Mouse (Mus musculus): ENCODE measurements around the gene Dynlt1b.
"Not testable (repeated sequence)": the region's sequence is repeated elsewhere in the genome, so short reads cannot be mapped to it uniquely, and the experiment has no call there.

The Dynlt1b gene

GRCm38 (mm10) chr17:6429945-6430344 lies at the start of gene Dynlt1b:
Dynlt1b (plus strand) TSS chr17:6430112.
- DNase-seq (ENCODE audit: low spot score) = peak; percentile 100

GRCm38 (mm10) chr17:6380182-6380841 lies 49.6 kb upstream of the Dynlt1b start:
- DNase-seq (ENCODE audit: low spot score) = not testable (repeated sequence)

- not testable (repeated sequence) for DNase-seq (ENCODE audit: low spot score)
Observed at GRCm38 (mm10) chr17:6381071-6381682, 48.7 kb upstream of the Dynlt1b start.

GRCm38 (mm10) chr17:6386927-6387326 lies 43.0 kb upstream of the Dynlt1b start:
- DNase-seq (ENCODE audit: low spot score) = not testable (repeated sequence)

- not testable (repeated sequence) for DNase-seq (ENCODE audit: low spot score)
Observed at GRCm38 (mm10) chr17:6387380-6387911, 42.5 kb upstream of the Dynlt1b start.

- not testable (repeated sequence) for DNase-seq (ENCODE audit: low spot score)
Observed at GRCm38 (mm10) chr17:6389463-6389862, 40.4 kb upstream of the Dynlt1b start.

- DNase-seq (ENCODE audit: low spot score) = not testable (repeated sequence)
Observed at GRCm38 (mm10) chr17:6390731-6391130, 39.2 kb upstream of the Dynlt1b start.

- DNase-seq (ENCODE audit: low spot score) = not testable (repeated sequence)
Observed at GRCm38 (mm10) chr17:6391736-6392135, 38.2 kb upstream of the Dynlt1b start.

- DNase-seq (ENCODE audit: low spot score) = not testable (repeated sequence)
Observed at GRCm38 (mm10) chr17:6392473-6393340, 37.2 kb upstream of the Dynlt1b start.

GRCm38 (mm10) chr17:6398079-6398478 lies 31.8 kb upstream of the Dynlt1b start:
- not testable (repeated sequence) for DNase-seq (ENCODE audit: low spot score)

- DNase-seq (ENCODE audit: low spot score) = not testable (repeated sequence)
Observed at GRCm38 (mm10) chr17:6398816-6399215, 31.1 kb upstream of the Dynlt1b start.

GRCm38 (mm10) chr17:6399281-6400096 lies 30.4 kb upstream of the Dynlt1b start:
- not testable (repeated sequence) for DNase-seq (ENCODE audit: low spot score)

GRCm38 (mm10) chr17:6400097-6400489 lies 29.8 kb upstream of the Dynlt1b start:
- DNase-seq (ENCODE audit: low spot score) = not testable (repeated sequence)

- DNase-seq (ENCODE audit: low spot score) = not testable (repeated sequence)
Observed at GRCm38 (mm10) chr17:6404493-6404892, 25.4 kb upstream of the Dynlt1b start.

GRCm38 (mm10) chr17:6406972-6407371 lies 22.9 kb upstream of the Dynlt1b start:
- peak; percentile 53 for DNase-seq (ENCODE audit: low spot score)

GRCm38 (mm10) chr17:6410713-6411213 lies 19.1 kb upstream of the Dynlt1b start:
- not testable (repeated sequence) for DNase-seq (ENCODE audit: low spot score)

GRCm38 (mm10) chr17:6417118-6417517 lies 12.8 kb upstream of the Dynlt1b start:
- not testable (repeated sequence) for DNase-seq (ENCODE audit: low spot score)

- DNase-seq (ENCODE audit: low spot score) = not testable (repeated sequence)
Observed at GRCm38 (mm10) chr17:6420557-6420956, 9.4 kb upstream of the Dynlt1b start.

- not testable (repeated sequence) for DNase-seq (ENCODE audit: low spot score)
Observed at GRCm38 (mm10) chr17:6421547-6422326, 8.2 kb upstream of the Dynlt1b start.

GRCm38 (mm10) chr17:6422370-6422769 lies 7.5 kb upstream of the Dynlt1b start:
- not testable (repeated sequence) for DNase-seq (ENCODE audit: low spot score)

All from urinary bladder, postnatal 25 days (tissue).